Mouse (Mus musculus): ENCODE data around the gene Mrps23. TPM values are rescaled to one million over a fixed set of nuclear protein-coding genes. Genes with fewer than 3 reads are reported as not detected.
"Not testable (repeated sequence)": the region's sequence is repeated elsewhere in the genome, so short reads cannot be mapped to it uniquely, and the experiment has no call there.

Mrps23 gene
- total RNA-seq, 2 experiments from 2014 or later: 97.6 to 102 TPM

GRCm38 (mm10) chr11:88172601-88173325 is 31.4 kb upstream of the Mrps23 start:
- peak in 1 of 2 experiments; percentile 78 for DNase-seq (ENCODE audit: low spot score in 2 of 2)

DNA sequence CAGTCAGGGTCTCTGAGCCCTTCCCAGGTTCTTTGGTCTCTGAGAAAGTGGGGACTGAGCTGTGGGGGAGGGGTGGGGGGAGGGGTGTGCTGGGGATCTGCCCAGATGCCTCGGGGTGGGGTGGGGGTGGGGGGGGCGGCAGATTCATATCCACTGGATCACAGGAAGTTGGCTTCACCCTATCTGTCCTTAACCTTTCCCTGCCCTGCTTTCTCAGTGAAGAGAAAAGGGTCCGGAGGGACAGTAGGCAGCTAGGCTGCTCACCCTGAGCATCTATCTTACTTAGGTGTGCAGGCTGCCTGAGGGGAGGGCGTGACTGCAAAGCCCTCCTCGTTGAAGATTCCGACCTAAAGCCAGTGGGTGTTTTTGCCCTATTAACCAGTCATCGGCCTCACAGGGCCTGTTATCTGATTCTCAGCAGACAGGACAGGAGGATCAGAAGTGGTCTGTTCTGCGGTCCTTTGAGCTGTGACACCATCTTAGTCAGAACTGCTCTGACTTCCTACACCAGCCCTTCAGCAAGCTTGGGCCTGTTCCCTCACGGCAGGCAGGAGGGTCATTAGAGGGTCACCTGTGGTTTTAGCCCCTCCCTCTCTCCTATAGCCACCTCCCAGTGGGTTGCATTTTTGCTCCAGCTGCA is 30.7 kb upstream of the Mrps23 start:
- DNase-seq (ENCODE audit: low spot score in 2 of 2): no peak

GRCm38 (mm10) chr11:88180467-88180958 is 23.7 kb upstream of the Mrps23 start:
- DNase-seq (ENCODE audit: low spot score in 2 of 2): peak; percentile 71 to 83

DNA sequence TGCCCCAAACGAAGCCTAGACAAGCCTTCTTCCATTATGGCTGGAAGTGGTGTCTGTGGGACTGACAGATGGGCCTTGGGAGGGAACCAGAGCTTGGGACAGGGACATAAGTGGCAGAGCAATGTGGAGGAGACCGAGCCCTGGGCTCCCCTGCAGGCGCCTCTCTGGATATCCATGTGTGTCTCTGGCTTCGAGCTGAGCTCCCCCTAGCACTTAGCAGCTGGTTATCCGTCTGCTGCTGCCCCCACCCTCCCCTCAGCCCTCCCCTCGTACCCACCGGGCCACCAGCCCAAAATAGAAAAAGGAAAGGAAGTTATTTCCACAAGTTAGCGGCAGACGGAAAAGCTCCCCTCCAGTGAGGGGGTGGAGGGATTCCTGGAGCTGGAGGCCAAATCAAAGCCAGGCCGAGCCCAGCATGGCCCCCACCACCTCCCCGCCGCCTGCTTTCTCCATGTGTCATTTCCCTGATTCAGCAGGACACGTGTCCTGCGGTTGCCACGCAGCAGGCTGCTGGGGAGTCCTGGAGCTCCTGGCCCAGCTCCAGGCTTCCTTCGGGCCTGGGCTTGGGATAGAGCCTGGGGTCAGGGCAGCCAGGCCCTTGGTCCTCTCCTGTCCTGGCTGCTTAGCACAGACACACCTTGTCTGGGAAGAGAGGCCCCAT is 23.1 kb upstream of the Mrps23 start:
- DNase-seq (ENCODE audit: low spot score in 2 of 2): peak; percentile 76 to 87

GRCm38 (mm10) chr11:88184632-88185180 is 19.5 kb upstream of the Mrps23 start:
- DNase-seq (ENCODE audit: low spot score in 2 of 2): no peak

GRCm38 (mm10) chr11:88186078-88186946 is 17.9 kb upstream of the Mrps23 start:
- no peak for DNase-seq (ENCODE audit: low spot score in 2 of 2)

DNA sequence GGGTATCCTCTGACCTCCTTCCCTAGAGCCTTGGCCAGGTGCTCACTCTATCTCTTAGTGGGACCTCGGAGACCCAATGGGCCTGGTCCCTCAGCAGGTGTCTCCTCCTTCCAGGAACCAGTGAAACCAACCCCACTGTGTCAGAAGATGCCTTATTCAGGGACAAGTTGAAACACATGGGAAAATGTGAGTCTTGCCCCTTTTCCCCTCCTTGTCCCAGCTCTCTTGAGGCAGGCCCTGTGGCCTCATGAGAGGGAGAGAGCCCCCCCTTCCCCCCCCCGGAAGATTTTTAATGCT is 17.3 kb upstream of the Mrps23 start:
- no peak for DNase-seq (ENCODE audit: low spot score in 2 of 2)

DNA sequence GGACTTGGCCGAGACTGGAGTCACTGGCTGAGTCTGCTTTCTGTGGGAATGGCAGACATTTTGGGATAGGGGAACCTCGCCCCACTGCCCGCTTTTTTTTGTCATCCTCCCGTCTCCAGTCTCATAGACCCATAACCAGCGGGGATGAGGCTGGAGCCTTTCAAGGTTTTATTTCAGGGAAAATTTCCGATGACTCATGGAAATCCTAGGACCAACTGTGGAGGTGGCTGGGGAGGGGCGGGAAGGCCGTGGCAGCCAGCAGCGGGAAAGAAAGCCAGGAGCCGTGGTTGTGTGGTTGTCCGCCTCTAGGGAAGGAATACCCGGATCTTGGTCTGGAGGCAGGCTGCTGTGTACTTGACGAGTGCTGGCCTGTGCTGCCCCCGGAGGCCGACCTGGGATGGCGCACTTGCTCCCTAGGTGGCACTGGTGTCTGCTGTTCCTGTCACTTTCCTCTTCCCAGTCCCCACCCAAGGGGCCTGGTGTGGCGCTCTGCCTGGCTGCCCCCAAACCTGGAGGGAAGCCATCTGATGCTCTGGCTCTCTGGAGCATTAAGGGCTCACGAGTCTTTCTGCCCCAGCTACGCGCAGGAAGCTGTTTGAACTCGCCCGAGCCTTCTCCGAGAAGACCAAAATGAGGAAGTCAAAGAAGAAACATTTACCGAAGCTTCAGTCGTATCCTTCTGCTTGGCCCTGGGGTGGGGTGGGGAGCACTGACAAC is 16.6 kb upstream of the Mrps23 start:
- DNase-seq (ENCODE audit: low spot score in 2 of 2): peak; percentile 73 to 85

DNA sequence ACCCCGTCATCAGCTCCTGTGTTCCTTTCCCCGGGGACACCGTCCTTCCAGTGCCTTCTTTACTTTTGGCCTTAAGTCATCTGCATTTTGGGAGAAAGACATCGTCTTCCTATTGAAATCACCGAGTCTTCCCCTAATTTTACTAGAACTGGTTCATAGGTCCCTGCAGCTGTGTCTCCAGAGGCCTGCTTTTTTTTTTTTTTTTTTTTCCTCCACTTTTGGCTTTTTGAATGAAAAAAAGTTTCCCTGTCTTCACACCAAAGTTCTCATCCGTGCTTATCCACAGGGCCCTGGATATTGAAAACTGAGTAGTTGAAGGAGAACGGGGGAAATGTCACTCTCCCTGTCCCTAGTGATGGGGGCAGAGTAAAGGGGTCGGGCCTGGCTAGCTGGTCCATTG is 16.0 kb upstream of the Mrps23 start:
- no peak for DNase-seq (ENCODE audit: low spot score in 2 of 2)

GRCm38 (mm10) chr11:88188635-88189034 is 15.6 kb upstream of the Mrps23 start:
- no peak for DNase-seq (ENCODE audit: low spot score in 2 of 2)

DNA sequence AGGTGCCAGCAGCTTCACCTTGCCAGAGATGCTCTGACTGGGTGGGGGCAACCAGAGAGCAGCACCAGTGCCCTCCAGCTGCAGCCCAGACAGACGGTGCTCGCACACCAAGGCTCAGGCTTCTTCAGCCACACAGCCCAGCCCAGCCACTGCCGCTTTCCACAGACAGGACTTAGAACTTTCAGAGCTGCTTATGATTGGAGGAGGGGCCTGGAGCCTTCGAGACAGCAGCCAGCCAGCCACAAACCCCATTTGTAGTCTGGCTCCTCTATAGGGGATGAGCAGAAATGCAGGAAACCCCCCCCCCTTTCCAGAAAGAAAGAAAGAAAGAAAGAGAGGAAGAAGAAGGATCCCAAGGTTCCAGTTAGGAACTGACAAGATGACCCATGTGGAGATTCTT is 11.6 kb upstream of the Mrps23 start:
- DNase-seq (ENCODE audit: low spot score in 2 of 2): no peak

GRCm38 (mm10) chr11:88193098-88193823 is 10.9 kb upstream of the Mrps23 start:
- DNase-seq (ENCODE audit: low spot score in 2 of 2): no peak

- DNase-seq (ENCODE audit: low spot score in 2 of 2): no peak
Observed at GRCm38 (mm10) chr11:88193824-88194696, 10.1 kb upstream of the Mrps23 start.

GRCm38 (mm10) chr11:88195699-88196098 is 8.5 kb upstream of the Mrps23 start:
- DNase-seq (ENCODE audit: low spot score in 2 of 2): not testable (repeated sequence)

DNA sequence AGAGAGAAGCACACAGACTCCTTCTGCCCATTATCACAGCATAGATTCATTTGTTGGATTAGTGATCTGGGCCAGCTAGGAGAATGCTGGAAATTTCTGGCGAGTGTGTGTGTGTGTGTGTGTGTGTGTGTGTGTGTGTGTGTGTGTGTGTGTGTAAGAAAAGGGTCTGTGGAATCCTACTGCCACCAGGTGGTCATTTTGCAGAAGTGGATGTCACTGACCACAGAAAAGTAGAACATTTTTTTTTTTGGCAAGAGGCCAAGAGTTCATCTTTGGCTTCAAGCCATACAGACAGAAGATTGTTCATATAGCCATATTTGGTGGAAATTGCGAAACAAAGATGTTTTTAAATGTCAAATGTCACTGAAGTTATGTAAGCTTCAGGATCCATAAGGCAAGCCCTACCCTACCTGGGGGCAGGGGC is 7.0 kb upstream of the Mrps23 start:
- peak; percentile 54 to 69 for DNase-seq (ENCODE audit: low spot score in 2 of 2)

DNA sequence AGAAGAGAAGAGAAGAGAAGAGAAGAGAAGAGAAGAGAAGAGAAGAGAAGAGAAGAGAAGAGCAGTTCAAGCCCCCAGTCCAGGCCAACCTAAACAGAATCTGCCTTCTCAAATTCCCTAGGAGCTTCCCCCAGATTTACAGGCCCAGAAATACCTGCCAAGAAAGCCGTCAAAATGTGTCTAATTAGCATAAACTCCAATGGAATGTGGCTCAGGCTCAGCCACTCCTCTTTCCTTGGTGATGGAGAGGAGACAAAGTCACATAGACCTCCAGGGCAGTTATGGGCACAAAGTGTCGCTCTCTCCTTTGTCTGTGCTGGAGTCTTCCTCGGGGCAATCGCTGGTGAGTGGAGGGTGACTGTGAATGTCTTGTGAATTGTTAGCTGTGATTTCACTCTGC is 6.0 kb upstream of the Mrps23 start:
- no peak for DNase-seq (ENCODE audit: low spot score in 2 of 2)

- no peak for DNase-seq (ENCODE audit: low spot score in 2 of 2)
Observed at GRCm38 (mm10) chr11:88201172-88201571, 3.0 kb upstream of the Mrps23 start.

DNA sequence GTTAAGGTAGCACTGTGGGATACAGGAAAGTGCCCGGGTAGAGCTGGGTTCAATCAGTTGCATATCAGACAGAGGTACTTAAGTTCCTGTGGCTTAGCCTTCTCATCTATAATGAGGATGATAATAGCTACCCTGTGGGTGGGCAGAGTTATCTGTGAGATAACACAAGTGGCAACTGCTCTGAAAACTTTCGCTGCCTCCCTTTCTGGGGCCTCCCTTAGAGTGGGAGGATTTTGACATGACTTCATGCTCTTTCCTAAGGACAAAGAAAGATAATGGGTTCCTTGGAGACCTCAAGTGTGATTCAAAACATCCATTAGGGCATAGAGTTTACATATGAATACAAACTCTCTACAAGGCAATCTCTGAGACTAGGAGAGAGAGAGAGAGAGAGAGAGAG is 2.1 kb upstream of the Mrps23 start:
- no peak for DNase-seq (ENCODE audit: low spot score in 2 of 2)
